Mouse (Mus musculus) kidney, adult 18-20 months (tissue): ENCODE measurements at regions not wholly inside any gene's neighbourhood (a gene's known extent, or its start where the extent isn't known, plus 50 kb on each side); places are given as distances from the start of the nearest gene placed in this dataset.

Experiments used
- DNase-seq: peaks from one replicate; pipeline ENCODE4 v3.0.0; 2021

- no peak for DNase-seq
Observed at GRCm38 (mm10) chr2:84266883-84267554, 158.2 kb downstream of the Calcrl start.

GRCm38 (mm10) chr2:84274038-84274724 lies 151.0 kb downstream of the Calcrl start:
- no peak for DNase-seq

GRCm38 (mm10) chr2:84277181-84277580 lies 148.0 kb downstream of the Calcrl start:
- no peak for DNase-seq
